In the genomic region with DNA sequence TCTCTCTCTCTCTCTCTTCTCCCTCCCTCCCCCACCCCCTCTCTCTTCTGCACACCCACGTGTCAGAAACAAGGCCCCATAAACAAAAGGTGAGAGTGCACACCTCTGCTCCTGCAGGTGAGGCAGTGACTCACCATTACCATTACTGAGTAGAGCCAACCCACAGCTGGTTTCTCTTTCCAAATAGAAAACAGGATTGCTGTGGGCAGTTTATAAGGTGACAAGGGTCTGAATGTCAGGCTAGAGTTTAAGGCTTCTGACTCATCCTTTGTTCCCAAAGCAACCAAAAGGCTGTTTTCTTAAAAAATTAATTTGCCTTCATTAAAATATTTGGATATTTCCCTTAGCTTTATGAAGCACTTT, we compare ENCODE assay signal across 10 mouse cellular contexts.
DNase-seq lines count a peak whose midpoint lies in the region; ATAC-seq lines count a peak whose summit lies in the region.
"Had no signal": no experiment of that assay in that cellular context is flagged by ENCODE, and none has a peak within 500 bp of the region (broad histone marks: within the 10 kb centered on the region; RNA-seq: fewer than 3 reads in every experiment).

No protein-coding gene starts in this region.

- no peaks in the 10 kb centered on the region for H3K9me3 ChIP-seq in liver, embryonic 11.5 days (ENCODE audit: control insufficient read depth, low read length)
- H3K9me3 ChIP-seq in hindbrain, embryonic 12.5 days (replicated peaks), result no peaks in the 10 kb centered on the region
- H3K9me3 ChIP-seq in neural tube, embryonic 12.5 days, result no peaks in the 10 kb centered on the region
- H3K9me3 ChIP-seq: limb, embryonic 13.5 days had no signal

- 0 out of 2 replicates have a peak overlapping the region, but pooled peaks have one; percentile 43 for H3K4me3 ChIP-seq in liver, embryonic 11.5 days (ENCODE audit: low read depth, low read length)
- H3K4me3 ChIP-seq in hindbrain, embryonic 12.5 days, result no peak overlapping the region
- H3K4me3 ChIP-seq in neural tube, embryonic 12.5 days, result no peak overlapping the region

- 0% methylated on average over 1 of the region's 1 CpGs for WGBS in liver, embryonic 11.5 days
- WGBS in hindbrain, embryonic 12.5 days, result 0% methylated on average over 1 of the region's 1 CpGs
- WGBS in neural tube, embryonic 12.5 days, result 0% methylated on average over 1 of the region's 1 CpGs

- peaks cover 28% of the 10 kb centered on the region for H3K27me3 ChIP-seq in liver, embryonic 11.5 days (replicated peaks; ENCODE audit: control insufficient read depth, insufficient read depth, low read length)
- H3K27me3 ChIP-seq in hindbrain, embryonic 12.5 days, result no peaks in the 10 kb centered on the region; the same call in 1 of the 2 replicates
- H3K27me3 ChIP-seq in neural tube, embryonic 12.5 days (replicated peaks), result no peaks in the 10 kb centered on the region

- no peak overlapping the region for H3K27ac ChIP-seq in liver, embryonic 11.5 days (ENCODE audit: low read depth, low read length)
- peak overlapping the region; percentile 95 for H3K27ac ChIP-seq in hindbrain, embryonic 12.5 days
- H3K27ac ChIP-seq in neural tube, embryonic 12.5 days, result no peak overlapping the region
- H3K27ac ChIP-seq: limb, embryonic 13.5 days had no signal

- no peak overlapping the region for H3K9ac ChIP-seq in liver, embryonic 11.5 days (ENCODE audit: low read depth, low read length)
- H3K9ac ChIP-seq in hindbrain, embryonic 12.5 days, result peak overlapping the region; percentile 27
- no peak overlapping the region for H3K9ac ChIP-seq in neural tube, embryonic 12.5 days
- H3K9ac ChIP-seq: limb, embryonic 13.5 days had no signal

- ATAC-seq in liver, embryonic 11.5 days (replicated peaks; ENCODE audit: low FRiP score), result no peak
- ATAC-seq in hindbrain, embryonic 12.5 days (ENCODE audit: low FRiP score), result no peak
- no peak for ATAC-seq in neural tube, embryonic 12.5 days (ENCODE audit: low FRiP score, low read depth)
- no peak for ATAC-seq in frontal cortex, adult (ENCODE audit: low TSS enrichment)

- H3K4me2 ChIP-seq in liver, embryonic 11.5 days, result peak overlapping the region; percentile 81
- peak overlapping the region; percentile 82 for H3K4me2 ChIP-seq in hindbrain, embryonic 12.5 days (replicated peaks)
- peak overlapping the region; percentile 88 for H3K4me2 ChIP-seq in neural tube, embryonic 12.5 days (replicated peaks)

- peak; percentile 25 for DNase-seq in embryo, embryonic 11 days
- no peak for DNase-seq in embryo, embryonic 9.5 days (ENCODE audit: extremely low spot score)
- DNase-seq in liver, embryonic 11.5 days (ENCODE audit: low spot score), result no peak
- DNase-seq in liver, result no peak
- DNase-seq in testis, postnatal 14 days (ENCODE audit: low spot score), result no peak
- DNase-seq: gastrocnemius, postnatal 25 days had no signal

- H3K4me1 ChIP-seq in liver, embryonic 11.5 days (replicated peaks; ENCODE audit: control insufficient read depth, insufficient read depth, low read length), result peaks cover 20% of the 10 kb centered on the region
- H3K4me1 ChIP-seq in hindbrain, embryonic 12.5 days, result peaks cover 80% of the 10 kb centered on the region
- H3K4me1 ChIP-seq in neural tube, embryonic 12.5 days, result peaks cover 74% of the 10 kb centered on the region

- no peaks in the 10 kb centered on the region for H3K36me3 ChIP-seq in liver, embryonic 11.5 days (ENCODE audit: control insufficient read depth, insufficient read depth, low read length)
- H3K36me3 ChIP-seq in hindbrain, embryonic 12.5 days, result no peaks in the 10 kb centered on the region
- no peaks in the 10 kb centered on the region for H3K36me3 ChIP-seq in neural tube, embryonic 12.5 days
- H3K36me3 ChIP-seq: limb, embryonic 13.5 days had no signal
